Mouse (Mus musculus) G1E (cell line): ENCODE data around the gene S1pr5.

Source experiments
- CTCF ChIP-seq: IDR thresholded peaks from 2 replicates; pipeline ENCODE4 v1.5.1; 2012; ENCODE audit warnings: low read depth, low read length, inconsistent platforms, mixed read lengths
- GATA1 ChIP-seq: IDR thresholded peaks from 2 replicates; pipeline ENCODE4 v1.6.1; 2012; ENCODE audit warnings: borderline replicate concordance, low read length, inconsistent platforms, mixed read lengths

DNA sequence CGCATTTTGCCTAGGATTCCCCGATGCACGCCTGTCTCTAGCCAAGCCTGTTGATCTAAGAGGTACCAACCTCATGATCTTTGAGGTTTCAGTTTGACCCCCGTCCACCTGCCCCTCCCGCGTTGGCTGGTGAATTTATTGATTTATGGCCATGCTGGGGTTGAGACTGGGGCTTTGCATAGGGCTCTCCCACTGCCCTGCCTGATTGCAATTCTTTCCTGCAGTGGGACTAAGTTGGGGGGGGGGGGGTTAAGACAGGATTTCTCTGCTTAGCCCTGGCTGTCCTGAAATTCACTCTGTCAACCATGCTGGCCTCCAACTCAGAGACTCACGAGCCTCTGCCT lies 22.9 kb downstream of the S1pr5 start:
- no peak for TF ChIP-seq CTCF
- TF ChIP-seq GATA1: no peak
